In genomic region chr9:75610571-75611493, GRCm38 (mm10) we compare ENCODE assay signal across 8 mouse cellular contexts. TPM values are rescaled to one million over a fixed set of nuclear protein-coding genes. Genes with fewer than 3 reads are reported as not detected.
DNase-seq lines count a peak whose midpoint lies in the region; ATAC-seq lines count a peak whose summit lies in the region.

Gene Tmod2, minus strand, starts transcription at chr9:75611325.

- DNase-seq in heart, adult 11 months = peak; percentile 95
- no peak for DNase-seq in heart, adult 8-10 months (ENCODE audit: low spot score)
- peak; percentile 91 for DNase-seq in cerebellum, postnatal 14 days
- DNase-seq in frontal cortex, postnatal 14 days (ENCODE audit: low spot score in 2 of 2) = peak; percentile 71 to 72
- peak; percentile 86 for DNase-seq in left cerebral cortex, postnatal 36 days (ENCODE audit: low spot score in 2 of 2)

- peak within 1 kb of the TSS; percentile 80 for H3K4me3 ChIP-seq in hindbrain, embryonic 12.5 days
- peak within 1 kb of the TSS; percentile 88 for H3K4me3 ChIP-seq in midbrain, embryonic 12.5 days
- peak within 1 kb of the TSS; percentile 60 for H3K4me3 ChIP-seq in stomach, embryonic 15.5 days (replicated peaks)

- H3K27ac ChIP-seq in hindbrain, embryonic 12.5 days = peak within 1 kb of the TSS; percentile 91
- H3K27ac ChIP-seq in midbrain, embryonic 12.5 days (replicated peaks) = peak within 1 kb of the TSS; percentile 85
- no peak within 1 kb of the TSS for H3K27ac ChIP-seq in stomach, embryonic 15.5 days

- H3K4me1 ChIP-seq in hindbrain, embryonic 12.5 days = peaks cover 5% of the 10 kb centered on the region; the same call in 1 of the 2 replicates
- peaks cover 15% of the 10 kb centered on the region for H3K4me1 ChIP-seq in midbrain, embryonic 12.5 days
- H3K4me1 ChIP-seq in stomach, embryonic 15.5 days = peaks cover 2% of the 10 kb centered on the region; the same call in 1 of the 2 replicates

- H3K9me3 ChIP-seq in hindbrain, embryonic 12.5 days (replicated peaks) = no peaks in the 10 kb centered on the region
- H3K9me3 ChIP-seq in midbrain, embryonic 12.5 days = 0 out of 2 replicates have a peak, but pooled peaks cover 3% of the 10 kb centered on the region
- no peaks in the 10 kb centered on the region for H3K9me3 ChIP-seq in stomach, embryonic 15.5 days

- intact Hi-C loops in left cerebral cortex, postnatal 36 days (cut with DNase I) = loop anchor here (2.0 to 5.0 kb wide), 2 partner anchors 14 to 71 kb away; partner anchors contain the start of genes Lysmd2 and Scg3

- H3K9ac ChIP-seq in hindbrain, embryonic 12.5 days = peak within 1 kb of the TSS; percentile 78
- peak within 1 kb of the TSS; percentile 78 for H3K9ac ChIP-seq in midbrain, embryonic 12.5 days (replicated peaks)
- peak within 1 kb of the TSS; percentile 61; the same call in 1 of the 2 replicates for H3K9ac ChIP-seq in stomach, embryonic 15.5 days

- WGBS in hindbrain, embryonic 12.5 days = under 1% methylated on average over 74 of the region's 74 CpGs
- whole genome bisulfite sequencing in midbrain, embryonic 12.5 days = under 1% methylated on average over 74 of the region's 74 CpGs
- under 1% methylated on average over 72 of the region's 74 CpGs for WGBS in stomach, embryonic 15.5 days

- ATAC-seq in hindbrain, embryonic 12.5 days (ENCODE audit: low FRiP score) = peak; percentile 90
- ATAC-seq in midbrain, embryonic 12.5 days (ENCODE audit: low FRiP score, low read depth) = peak; percentile 93
- ATAC-seq in stomach, embryonic 15.5 days (ENCODE audit: insufficient read depth, low FRiP score, low read depth) = peak; percentile 77; the same call in 1 of the 2 replicates

- no peaks in the 10 kb centered on the region for H3K36me3 ChIP-seq in hindbrain, embryonic 12.5 days
- no peaks in the 10 kb centered on the region for H3K36me3 ChIP-seq in midbrain, embryonic 12.5 days
- no peaks in the 10 kb centered on the region for H3K36me3 ChIP-seq in stomach, embryonic 15.5 days

- H3K4me2 ChIP-seq in hindbrain, embryonic 12.5 days (replicated peaks) = peak within 1 kb of the TSS; percentile 59
- peak within 1 kb of the TSS; percentile 74 for H3K4me2 ChIP-seq in midbrain, embryonic 12.5 days (replicated peaks)
- H3K4me2 ChIP-seq in stomach, embryonic 15.5 days = peak within 1 kb of the TSS; percentile 98

- H3K27me3 ChIP-seq in hindbrain, embryonic 12.5 days = no peaks in the 10 kb centered on the region
- no peaks in the 10 kb centered on the region for H3K27me3 ChIP-seq in midbrain, embryonic 12.5 days
- peaks cover 10% of the 10 kb centered on the region; the same call in 1 of the 2 replicates for H3K27me3 ChIP-seq in stomach, embryonic 15.5 days (replicated peaks)

RNA-seq across cellular contexts. Expression of gene Tmod2, which starts in this region (rescaled TPM):
- total RNA-seq in heart, adult 8-10 months (2022) = 1 to 10 TPM; 4.2 to 5.2 (median 4.4) TPM
- 110 and 112 TPM in 2 replicates for polyA plus RNA-seq in hindbrain, embryonic 12.5 days (2016; fragmentation: Nextera tagmentation; extraction: Ambion mirVana)
- total RNA-seq in left cerebral cortex, postnatal 36 days (2021) = 100 to 1,000 TPM; 368 to 380 TPM
- polyA plus RNA-seq in midbrain, embryonic 12.5 days (2016; fragmentation: Nextera tagmentation; extraction: Ambion mirVana) = 108 and 111 TPM in 2 replicates
- 18.1 and 19.9 TPM in 2 replicates for polyA plus RNA-seq in stomach, embryonic 15.5 days (2015; fragmentation: Nextera tagmentation; extraction: Ambion mirVana)

Comparison
In these comparisons a context has a peak if more than half of its experiments do, and no peak if none do; other contexts are left out.
1. RNA of gene Tmod2 (total RNA-seq): 368 to 380 TPM in left cerebral cortex, postnatal 36 days; 4.2 to 5.2 TPM in heart, adult 8-10 months; every median in the first group is over 10 times any median in the second.
2. Peak in every context shown above with its lines, with median percentiles within 50 percentile points of each other: ATAC-seq, H3K4me2 ChIP-seq, H3K4me3 ChIP-seq and H3K9ac ChIP-seq.